Mouse (Mus musculus): ENCODE results near the gene Synrg. TPM values are rescaled to one million over a fixed set of nuclear protein-coding genes. Genes with fewer than 3 reads are reported as not detected.

Synrg gene
- polyA plus RNA-seq, 1 experiment, result 4.8 TPM

DNA sequence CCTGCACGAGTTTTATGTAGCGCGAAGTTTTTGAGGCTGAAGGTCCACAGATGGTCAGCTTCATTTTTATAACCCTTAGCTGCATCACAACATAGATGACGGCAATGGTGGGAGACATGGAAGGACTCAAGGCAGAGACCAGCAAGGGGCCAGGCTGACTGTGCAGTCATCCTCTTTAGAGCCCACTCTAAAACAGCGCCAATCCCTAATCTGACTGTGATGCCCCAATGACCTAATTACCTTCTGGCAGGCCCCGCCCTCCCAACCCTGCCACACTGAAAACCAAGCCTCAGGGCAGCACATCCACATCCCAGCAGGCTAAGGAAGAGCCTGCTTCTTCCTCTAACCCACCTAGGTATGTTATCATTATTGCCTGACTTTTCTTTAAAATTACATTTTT lies 96.4 kb downstream of the Synrg start:
- H3K4me3 ChIP-seq (ENCODE audit: insufficient read depth, poor library complexity, severe bottlenecking), result no peak overlapping the region
- no peaks in the 10 kb centered on the region for H3K27me3 ChIP-seq (ENCODE audit: control insufficient read depth, insufficient read depth, insufficient read length)
- H3K79me3 ChIP-seq (ENCODE audit: low read depth), result peaks cover 28% of the 10 kb centered on the region
- TF ChIP-seq CTCF (IDR thresholded peaks at IDR 0.05; ENCODE audit: control insufficient read depth, insufficient read depth, insufficient read length), result no peak
- no peak for TF ChIP-seq MAX (IDR thresholded peaks at IDR 0.05)
- TF ChIP-seq MYOG (IDR thresholded peaks at IDR 0.05; ENCODE audit: control insufficient read depth, extremely low read depth, insufficient read length), result no peak
- TF ChIP-seq FOSL1 (IDR thresholded peaks at IDR 0.05; ENCODE audit: insufficient read depth, low read length, poor library complexity, severe bottlenecking), result no peak
- TF ChIP-seq MYOD1 (IDR thresholded peaks at IDR 0.05; ENCODE audit: control insufficient read depth, insufficient read length, low read depth), result no peak
- H3K36me3 ChIP-seq (ENCODE audit: control insufficient read depth, insufficient read depth), result peaks cover 6% of the 10 kb centered on the region
- H3K79me2 ChIP-seq (ENCODE audit: control insufficient read depth, insufficient read depth), result peaks cover 85% of the 10 kb centered on the region
- no peak overlapping the region for H3ac ChIP-seq (ENCODE audit: control insufficient read depth, insufficient read length, low read depth)

DNA sequence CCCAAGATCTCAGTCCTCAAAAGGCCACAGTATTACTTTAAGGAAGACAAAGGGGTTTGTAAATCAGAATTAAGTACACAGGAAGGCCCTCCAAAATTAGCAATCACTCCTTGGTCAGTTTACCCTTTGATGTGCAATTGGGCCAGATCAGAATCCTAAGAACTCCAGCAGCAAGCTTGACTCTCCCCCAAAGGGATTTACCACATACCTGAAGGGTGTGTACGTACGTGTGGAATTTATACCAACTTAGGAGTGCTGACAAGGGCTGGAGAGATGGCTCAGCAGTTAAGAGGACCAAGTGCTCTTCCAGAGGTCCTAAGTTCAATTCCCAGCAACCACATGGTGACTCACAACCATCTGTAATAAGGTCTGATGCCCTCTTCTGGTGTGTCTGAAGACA lies 97.7 kb downstream of the Synrg start:
- Histone ChIP-seq H3K79me2 (ENCODE audit: control insufficient read depth, insufficient read depth) (peaks cover 90% of the 10 kb centered on the region), H3ac (ENCODE audit: control insufficient read depth, insufficient read length, low read depth) (no peak overlapping the region), H3K79me3 (ENCODE audit: low read depth) (peaks cover 31% of the 10 kb centered on the region), H3K4me3 (ENCODE audit: insufficient read depth, poor library complexity, severe bottlenecking) (no peak overlapping the region), H3K36me3 (ENCODE audit: control insufficient read depth, insufficient read depth) (peaks cover 6% of the 10 kb centered on the region), H3K27me3 (ENCODE audit: control insufficient read depth, insufficient read depth, insufficient read length) (no peaks in the 10 kb centered on the region)
- TF ChIP-seq CEBPB (IDR thresholded peaks at IDR 0.05; ENCODE audit: low read depth) (no peak), MAX (IDR thresholded peaks at IDR 0.05) (no peak), CTCF (IDR thresholded peaks at IDR 0.05; ENCODE audit: control insufficient read depth, insufficient read depth, insufficient read length) (no peak), USF1 (IDR thresholded peaks at IDR 0.05; ENCODE audit: low read depth) (no peak), MYOG (IDR thresholded peaks at IDR 0.05; ENCODE audit: control insufficient read depth, extremely low read depth, insufficient read length) (no peak), FOSL1 (IDR thresholded peaks at IDR 0.05; ENCODE audit: insufficient read depth, low read length, poor library complexity, severe bottlenecking) (no peak), MYOD1 (IDR thresholded peaks at IDR 0.05; ENCODE audit: control insufficient read depth, insufficient read length, low read depth) (no peak)

DNA sequence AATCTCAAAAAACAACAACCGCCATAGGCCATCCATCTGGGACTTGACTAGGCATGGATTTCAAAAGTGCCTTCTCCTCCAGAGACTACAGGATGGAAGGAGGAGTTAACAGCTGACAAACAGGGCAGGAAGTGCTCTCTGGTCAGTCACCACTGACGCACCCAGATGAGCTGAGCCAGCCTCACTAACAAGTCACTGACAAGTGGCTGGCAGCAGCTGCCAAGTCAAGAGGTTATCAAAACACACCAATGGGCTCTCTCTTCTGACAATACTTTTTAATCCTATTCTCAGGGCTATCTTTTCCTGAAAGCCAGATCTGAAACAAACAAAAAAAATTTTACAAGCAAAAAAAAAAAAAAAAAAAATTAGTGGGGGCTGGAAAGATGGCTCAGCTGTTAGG lies 98.6 kb downstream of the Synrg start:
- peaks cover 6% of the 10 kb centered on the region for H3K36me3 ChIP-seq (ENCODE audit: control insufficient read depth, insufficient read depth)
- no peak overlapping the region for H3ac ChIP-seq (ENCODE audit: control insufficient read depth, insufficient read length, low read depth)
- peaks cover 27% of the 10 kb centered on the region for H3K79me3 ChIP-seq (ENCODE audit: low read depth)
- H3K4me3 ChIP-seq (ENCODE audit: insufficient read depth, poor library complexity, severe bottlenecking), result no peak overlapping the region
- TF ChIP-seq MYOD1 (IDR thresholded peaks at IDR 0.05; ENCODE audit: control insufficient read depth, insufficient read length, low read depth) (peak; percentile 91), CEBPB (IDR thresholded peaks at IDR 0.05; ENCODE audit: low read depth) (no peak), USF1 (IDR thresholded peaks at IDR 0.05; ENCODE audit: low read depth) (no peak), MAX (IDR thresholded peaks at IDR 0.05) (no peak), MYOG (IDR thresholded peaks at IDR 0.05; ENCODE audit: control insufficient read depth, extremely low read depth, insufficient read length) (no peak)
- no peaks in the 10 kb centered on the region for H3K27me3 ChIP-seq (ENCODE audit: control insufficient read depth, insufficient read depth, insufficient read length)
- H3K79me2 ChIP-seq (ENCODE audit: control insufficient read depth, insufficient read depth), result peaks cover 81% of the 10 kb centered on the region

DNA sequence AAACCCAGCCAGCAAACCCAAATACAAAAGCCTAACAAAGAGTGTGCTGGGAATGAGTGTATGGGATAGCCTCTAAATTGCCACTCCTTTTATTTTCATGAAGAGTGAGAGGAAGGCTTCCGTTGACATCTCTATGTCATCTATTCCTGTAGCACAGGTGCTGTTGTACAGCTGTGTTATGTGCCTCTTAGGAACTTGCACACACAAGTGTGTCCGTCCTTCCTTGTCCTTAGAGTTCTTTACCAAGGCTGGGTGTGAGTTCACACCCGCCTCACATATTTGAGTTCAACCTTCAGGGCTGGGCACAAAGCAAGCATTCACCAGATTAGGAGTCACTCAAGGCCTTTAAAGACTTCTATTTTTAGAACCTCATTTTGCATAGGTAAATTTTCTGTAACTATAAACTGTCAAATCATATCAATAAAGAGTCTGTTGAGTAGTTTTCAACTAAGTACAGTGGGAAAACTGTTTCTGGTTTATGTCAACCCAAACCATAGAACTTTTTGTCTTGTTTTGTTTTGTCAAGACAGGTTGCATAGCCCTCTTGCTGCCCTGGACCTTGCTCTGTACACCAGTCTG lies 99.5 kb downstream of the Synrg start:
- H3K27me3 ChIP-seq (ENCODE audit: control insufficient read depth, insufficient read depth, insufficient read length), result no peaks in the 10 kb centered on the region
- TF ChIP-seq CEBPB (IDR thresholded peaks at IDR 0.05; ENCODE audit: low read depth), result no peak
- TF ChIP-seq MYOD1 (IDR thresholded peaks at IDR 0.05; ENCODE audit: control insufficient read depth, insufficient read length, low read depth), result no peak
- TF ChIP-seq FOSL1 (IDR thresholded peaks at IDR 0.05; ENCODE audit: insufficient read depth, low read length, poor library complexity, severe bottlenecking), result no peak
- no peak for TF ChIP-seq CTCF (IDR thresholded peaks at IDR 0.05; ENCODE audit: control insufficient read depth, insufficient read depth, insufficient read length)
- no peak for TF ChIP-seq MAX (IDR thresholded peaks at IDR 0.05)
- TF ChIP-seq USF1 (IDR thresholded peaks at IDR 0.05; ENCODE audit: low read depth), result no peak
- H3K79me3 ChIP-seq (ENCODE audit: low read depth), result peaks cover 24% of the 10 kb centered on the region
- H3K36me3 ChIP-seq (ENCODE audit: control insufficient read depth, insufficient read depth), result peaks cover 4% of the 10 kb centered on the region
- no peak overlapping the region for H3K4me3 ChIP-seq (ENCODE audit: insufficient read depth, poor library complexity, severe bottlenecking)
- no peak overlapping the region for H3ac ChIP-seq (ENCODE audit: control insufficient read depth, insufficient read length, low read depth)
- H3K79me2 ChIP-seq (ENCODE audit: control insufficient read depth, insufficient read depth), result peaks cover 73% of the 10 kb centered on the region

DNA sequence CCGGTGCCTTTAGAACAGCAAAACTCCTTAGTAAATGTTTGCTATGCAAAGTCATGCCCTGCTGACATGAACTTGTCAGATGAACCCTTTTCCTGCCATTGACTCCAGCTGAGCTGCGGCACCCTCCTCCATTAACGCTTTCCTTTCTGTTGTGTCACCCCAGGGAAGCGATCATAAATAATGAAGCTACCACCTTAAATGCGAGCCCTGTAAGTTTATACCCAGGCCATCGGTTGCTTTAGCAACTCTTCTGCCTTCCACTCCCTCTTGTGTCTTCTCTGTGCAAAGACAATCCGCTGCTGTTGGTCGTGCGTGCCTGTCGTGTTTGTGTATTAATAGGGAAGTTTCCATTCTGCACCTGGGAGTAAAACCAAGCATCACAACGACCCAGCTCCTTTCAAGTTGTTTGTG lies 101.8 kb downstream of the Synrg start:
- H3K4me3 ChIP-seq (ENCODE audit: insufficient read depth, poor library complexity, severe bottlenecking), result no peak overlapping the region

More for the DNA sequence above, 101.8 kb downstream of the Synrg start:
- peaks cover 3% of the 10 kb centered on the region for H3K36me3 ChIP-seq (ENCODE audit: control insufficient read depth, insufficient read depth)
- no peaks in the 10 kb centered on the region for H3K27me3 ChIP-seq (ENCODE audit: control insufficient read depth, insufficient read depth, insufficient read length)
- peaks cover 21% of the 10 kb centered on the region for H3K79me3 ChIP-seq (ENCODE audit: low read depth)
- TF ChIP-seq USF1 (IDR thresholded peaks at IDR 0.05; ENCODE audit: low read depth), result no peak
- no peak for TF ChIP-seq FOSL1 (IDR thresholded peaks at IDR 0.05; ENCODE audit: insufficient read depth, low read length, poor library complexity, severe bottlenecking)
- no peak for TF ChIP-seq MYOD1 (IDR thresholded peaks at IDR 0.05; ENCODE audit: control insufficient read depth, insufficient read length, low read depth)
- TF ChIP-seq MAX (IDR thresholded peaks at IDR 0.05), result no peak
- TF ChIP-seq MYOG (IDR thresholded peaks at IDR 0.05; ENCODE audit: control insufficient read depth, extremely low read depth, insufficient read length), result no peak
- no peak for TF ChIP-seq CTCF (IDR thresholded peaks at IDR 0.05; ENCODE audit: control insufficient read depth, insufficient read depth, insufficient read length)
- no peak for TF ChIP-seq CEBPB (IDR thresholded peaks at IDR 0.05; ENCODE audit: low read depth)
- H3K79me2 ChIP-seq (ENCODE audit: control insufficient read depth, insufficient read depth), result peaks cover 50% of the 10 kb centered on the region
- no peak overlapping the region for H3ac ChIP-seq (ENCODE audit: control insufficient read depth, insufficient read length, low read depth)
